Mouse (Mus musculus): ENCODE data around the gene Dld.

GRCm38 (mm10) chr12:31321532-31321931 lies 29.7 kb downstream of the Dld start:
- no peak for TF ChIP-seq POLR2A (IDR thresholded peaks at IDR 0.05; ENCODE audit: borderline replicate concordance, extremely low read depth, low read depth, low read length)
- TF ChIP-seq CTCF (IDR thresholded peaks at IDR 0.05; ENCODE audit: insufficient read depth, low read length): no peak
